Mouse (Mus musculus): ENCODE measurements at regions not wholly inside any gene's neighbourhood (a gene's known extent, or its start where the extent isn't known, plus 50 kb on each side); places are given as distances from the start of the nearest gene placed in this dataset.

DNA sequence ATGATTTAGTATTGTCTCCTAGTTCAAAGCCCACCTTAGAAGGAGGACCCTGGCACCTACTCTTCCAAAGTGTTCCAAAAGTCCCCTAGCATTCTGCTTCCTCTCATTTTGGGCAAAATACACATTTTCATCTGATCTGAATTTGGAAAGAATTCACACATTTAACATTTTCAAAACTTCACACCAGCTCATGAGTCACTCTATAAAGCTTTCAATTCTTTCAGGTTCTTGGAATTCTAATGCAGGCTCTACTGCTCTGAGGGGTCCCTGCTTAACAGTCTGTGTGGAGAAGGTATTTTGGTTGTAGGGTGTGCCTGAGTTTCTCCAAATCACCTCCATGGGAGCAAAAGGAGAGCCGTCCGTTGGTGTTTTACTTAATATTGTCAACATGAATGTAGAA, 657.8 kb downstream of the Actr3 start:
- TF ChIP-seq CTCF (IDR thresholded peaks at IDR 0.05; ENCODE audit: extremely low read depth, insufficient read depth, low read length) (no peak), POLR2A (IDR thresholded peaks at IDR 0.05; ENCODE audit: extremely low read depth, insufficient read depth, low read length) (no peak)
